Mouse (Mus musculus): ENCODE data around the gene Rnf151. TPM values are rescaled to one million over a fixed set of nuclear protein-coding genes. Genes with fewer than 3 reads are reported as not detected.

The Rnf151 gene
- polyA plus RNA-seq, 1 experiment from 2014 or later, result not detected

- peak; percentile 83 for ATAC-seq (replicated peaks; ENCODE audit: low FRiP score, low read depth)
- peak within 1 kb of the TSS; percentile 56 for H3K9ac ChIP-seq (ENCODE audit: low read depth, low read length)
Observed at GRCm38 (mm10) chr17:24752415-24753394, 34.8 kb upstream of the Rnf151 start, which contains the start of gene Hs3st6. TSS of gene Hs3st6 (plus strand) at chr17:24752988.

GRCm38 (mm10) chr17:24751528-24751927 is 33.7 kb upstream of the Rnf151 start:
- Histone ChIP-seq H3K27me3 (ENCODE audit: insufficient read depth, low read length) (peaks cover 6% of the 10 kb centered on the region; the same call in 1 of the 2 replicates), H3K4me2 (ENCODE audit: low read length) (no peak overlapping the region), H3K27ac (no peak overlapping the region), H3K9ac (ENCODE audit: low read depth, low read length) (no peak overlapping the region), H3K36me3 (ENCODE audit: insufficient read depth, low read length) (no peaks in the 10 kb centered on the region), H3K4me1 (replicated peaks; ENCODE audit: insufficient read depth, low read length) (0 out of 2 replicates have a peak, but pooled peaks cover 10% of the 10 kb centered on the region), H3K4me3 (replicated peaks; ENCODE audit: low read depth, low read length) (no peak overlapping the region), H3K9me3 (replicated peaks; ENCODE audit: low read length) (no peaks in the 10 kb centered on the region)
- ATAC-seq (replicated peaks; ENCODE audit: low FRiP score, low read depth) (no peak), DNase-seq (ENCODE audit: low spot score) (no peak)
- WGBS, result 26% methylated on average over 4 of the region's 4 CpGs
- TF ChIP-seq CTCF (IDR thresholded peaks at IDR 0.05; ENCODE audit: low read depth), result no peak

More at GRCm38 (mm10) chr17:24752415-24753394, 34.8 kb upstream of the Rnf151 start, which contains the start of gene Hs3st6:
- peak within 1 kb of the TSS; percentile 92 for H3K4me2 ChIP-seq (ENCODE audit: low read length)
- H3K9me3 ChIP-seq (replicated peaks; ENCODE audit: low read length), result no peaks in the 10 kb centered on the region
- DNase-seq (ENCODE audit: low spot score), result peak; percentile 69
- H3K4me3 ChIP-seq (replicated peaks; ENCODE audit: low read depth, low read length), result peak within 1 kb of the TSS; percentile 48
- no peak for TF ChIP-seq CTCF (IDR thresholded peaks at IDR 0.05; ENCODE audit: low read depth)
- H3K4me1 ChIP-seq (replicated peaks; ENCODE audit: insufficient read depth, low read length), result 0 out of 2 replicates have a peak, but pooled peaks cover 10% of the 10 kb centered on the region
- H3K27me3 ChIP-seq (ENCODE audit: insufficient read depth, low read length), result peaks cover 6% of the 10 kb centered on the region; the same call in 1 of the 2 replicates
- H3K27ac ChIP-seq, result 0 out of 2 replicates have a peak within 1 kb of the TSS, but pooled peaks have one; percentile 42
- no peaks in the 10 kb centered on the region for H3K36me3 ChIP-seq (ENCODE audit: insufficient read depth, low read length)
- under 1% methylated on average over 56 of the region's 82 CpGs for WGBS

- no peak overlapping the region for H3K27ac ChIP-seq
- DNase-seq (ENCODE audit: low spot score) (no peak), ATAC-seq (replicated peaks; ENCODE audit: low FRiP score, low read depth) (0 out of 2 replicates have a peak, but pooled peaks have one; percentile 25)
- no peak for TF ChIP-seq CTCF (IDR thresholded peaks at IDR 0.05; ENCODE audit: low read depth)
- H3K9ac ChIP-seq (ENCODE audit: low read depth, low read length), result no peak overlapping the region
- no peak overlapping the region for H3K4me2 ChIP-seq (ENCODE audit: low read length)
- no peaks in the 10 kb centered on the region for H3K4me1 ChIP-seq (replicated peaks; ENCODE audit: insufficient read depth, low read length)
- H3K27me3 ChIP-seq (ENCODE audit: insufficient read depth, low read length), result no peaks in the 10 kb centered on the region; the same call in 1 of the 2 replicates
- H3K36me3 ChIP-seq (ENCODE audit: insufficient read depth, low read length), result no peaks in the 10 kb centered on the region
- no peaks in the 10 kb centered on the region for H3K9me3 ChIP-seq (replicated peaks; ENCODE audit: low read length)
- no peak overlapping the region for H3K4me3 ChIP-seq (replicated peaks; ENCODE audit: low read depth, low read length)
- 30% methylated on average over 4 of the region's 4 CpGs for WGBS
Observed at GRCm38 (mm10) chr17:24746986-24747385, 29.1 kb upstream of the Rnf151 start.

DNA sequence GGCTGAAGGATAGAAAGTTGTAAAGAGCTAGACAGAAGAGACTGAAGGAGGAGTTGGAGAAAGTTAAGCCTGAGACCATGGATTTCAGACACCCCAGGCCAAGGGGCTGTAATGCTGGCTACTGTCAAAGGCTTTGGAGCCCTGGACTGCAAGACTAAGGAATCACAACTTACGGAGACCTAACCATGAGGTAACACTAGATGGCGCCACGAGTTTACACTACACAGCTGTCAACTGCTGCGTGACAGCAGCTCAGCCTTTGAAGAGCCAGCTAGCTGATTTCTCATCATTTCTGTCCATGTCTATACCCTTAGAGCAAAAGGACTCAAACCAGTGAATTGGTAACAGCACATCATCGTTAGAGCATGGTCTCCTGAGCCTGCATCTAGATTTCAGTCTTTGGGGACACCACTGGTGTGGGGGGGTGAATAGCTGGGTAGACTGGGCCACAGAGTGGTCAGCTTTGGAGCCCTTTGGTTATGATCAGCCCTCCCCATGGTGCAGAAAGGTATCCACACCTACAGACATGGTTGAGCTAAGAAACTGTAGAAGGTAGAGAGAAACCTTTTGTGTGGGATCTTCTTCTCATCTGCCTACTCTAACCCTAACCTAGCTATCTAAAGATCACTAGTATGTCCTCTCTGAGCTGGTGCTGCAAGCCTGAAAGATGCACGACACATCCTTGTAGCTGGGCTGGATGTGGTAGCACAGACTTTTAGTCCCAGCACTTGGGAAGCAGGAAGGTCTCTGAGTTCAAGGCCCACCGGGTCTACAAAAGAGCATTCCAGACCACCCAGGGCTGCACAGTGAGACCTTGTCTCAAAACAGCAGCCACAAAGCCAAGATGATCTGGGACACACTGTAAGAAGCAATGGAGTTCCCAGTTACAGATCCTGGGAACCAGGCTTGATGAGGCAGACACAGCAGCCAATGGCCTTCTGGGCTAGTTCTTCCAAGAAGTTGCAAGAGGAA is 27.9 kb upstream of the Rnf151 start:
- Histone ChIP-seq H3K9me3 (replicated peaks; ENCODE audit: low read length) (no peaks in the 10 kb centered on the region), H3K36me3 (ENCODE audit: insufficient read depth, low read length) (no peaks in the 10 kb centered on the region), H3K27me3 (ENCODE audit: insufficient read depth, low read length) (no peaks in the 10 kb centered on the region; the same call in 1 of the 2 replicates), H3K4me1 (replicated peaks; ENCODE audit: insufficient read depth, low read length) (no peaks in the 10 kb centered on the region), H3K4me2 (ENCODE audit: low read length) (no peak overlapping the region), H3K4me3 (replicated peaks; ENCODE audit: low read depth, low read length) (no peak overlapping the region), H3K27ac (no peak overlapping the region), H3K9ac (ENCODE audit: low read depth, low read length) (no peak overlapping the region)
- DNase-seq (ENCODE audit: low spot score), result peak; percentile 95
- ATAC-seq (replicated peaks; ENCODE audit: low FRiP score, low read depth), result peak; percentile 67
- TF ChIP-seq CTCF (IDR thresholded peaks at IDR 0.05; ENCODE audit: low read depth), result peak; percentile 99
- 23% methylated on average over 7 of the region's 7 CpGs for WGBS

GRCm38 (mm10) chr17:24744381-24744780 is 26.5 kb upstream of the Rnf151 start:
- Histone ChIP-seq H3K9me3 (replicated peaks; ENCODE audit: low read length) (no peaks in the 10 kb centered on the region), H3K27me3 (ENCODE audit: insufficient read depth, low read length) (no peaks in the 10 kb centered on the region), H3K4me3 (replicated peaks; ENCODE audit: low read depth, low read length) (no peak overlapping the region), H3K36me3 (ENCODE audit: insufficient read depth, low read length) (no peaks in the 10 kb centered on the region), H3K27ac (no peak overlapping the region), H3K4me1 (replicated peaks; ENCODE audit: insufficient read depth, low read length) (no peaks in the 10 kb centered on the region), H3K9ac (ENCODE audit: low read depth, low read length) (no peak overlapping the region), H3K4me2 (ENCODE audit: low read length) (no peak overlapping the region)
- DNase-seq (ENCODE audit: low spot score) (no peak), ATAC-seq (replicated peaks; ENCODE audit: low FRiP score, low read depth) (no peak)
- TF ChIP-seq CTCF (IDR thresholded peaks at IDR 0.05; ENCODE audit: low read depth), result no peak
- WGBS, result 77% methylated on average over 3 of the region's 3 CpGs
